Mouse (Mus musculus): ENCODE results near the gene Ltb. TPM values are rescaled to one million over a fixed set of nuclear protein-coding genes. Genes with fewer than 3 reads are reported as not detected.
A peak's percentile ranks its signal among the peaks of the same experiment; 100 is the strongest.
"Not testable (repeated sequence)": the region's sequence is repeated elsewhere in the genome, so short reads cannot be mapped to it uniquely, and the experiment has no call there.

Gene Ltb
- total RNA-seq, 2 experiments from 2014 or later = 0.89 to 6.6 TPM

DNA sequence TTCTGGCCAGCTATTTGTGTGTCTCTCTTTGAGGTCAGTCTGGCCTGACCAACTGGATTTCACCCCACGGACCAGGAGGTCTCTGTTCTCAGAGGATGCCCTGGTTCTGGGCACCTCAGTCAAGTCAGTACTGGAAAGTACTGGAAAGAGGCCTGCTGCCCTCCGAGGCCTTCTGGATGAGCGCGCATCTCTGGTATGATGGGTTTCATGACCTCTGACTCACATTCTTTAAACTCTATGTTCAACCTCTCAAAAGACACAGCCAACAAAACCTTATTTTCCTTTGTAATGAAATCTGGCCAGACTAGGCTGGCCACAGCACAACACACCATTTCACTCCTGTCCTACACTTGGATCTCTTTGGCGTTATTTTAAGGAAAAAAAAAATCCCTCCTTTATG, 31.2 kb downstream of the Ltb start:
- no peak for DNase-seq

GRCm38 (mm10) chr17:35226561-35227046, 32.4 kb downstream of the Ltb start:
- no peak for DNase-seq

GRCm38 (mm10) chr17:35231022-35231421, 36.8 kb downstream of the Ltb start:
- peak in 1 of 2 experiments; percentile 44 for DNase-seq

DNA sequence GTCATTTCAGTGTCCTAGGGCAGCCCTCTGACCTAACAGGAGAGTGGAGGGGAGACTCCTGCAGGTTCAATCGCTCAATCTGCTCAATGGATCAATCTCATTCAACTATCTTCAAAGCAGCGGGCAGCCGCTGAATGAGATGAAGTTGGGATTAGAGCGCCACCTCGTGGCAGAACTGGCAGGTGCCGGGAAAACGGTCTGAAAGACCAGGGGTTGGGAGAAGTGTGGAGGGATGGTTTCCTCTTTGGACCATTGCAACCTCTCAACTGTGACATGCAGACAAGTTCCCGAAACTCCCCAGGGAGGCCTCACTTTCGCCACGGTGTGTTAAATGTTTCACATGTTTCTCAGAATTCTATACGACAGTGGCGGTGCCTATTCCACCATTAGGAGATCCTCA, 37.8 kb downstream of the Ltb start:
- peak; percentile 87 to 89 for DNase-seq

- DNase-seq = no peak
Observed at GRCm38 (mm10) chr17:35232659-35233058, 38.4 kb downstream of the Ltb start.

- peak; percentile 43 for DNase-seq
Observed at GRCm38 (mm10) chr17:35233114-35233980, 39.1 kb downstream of the Ltb start, which contains the start of gene Atp6v1g2. Gene Atp6v1g2, plus strand, starts transcription at chr17:35233660.

DNA sequence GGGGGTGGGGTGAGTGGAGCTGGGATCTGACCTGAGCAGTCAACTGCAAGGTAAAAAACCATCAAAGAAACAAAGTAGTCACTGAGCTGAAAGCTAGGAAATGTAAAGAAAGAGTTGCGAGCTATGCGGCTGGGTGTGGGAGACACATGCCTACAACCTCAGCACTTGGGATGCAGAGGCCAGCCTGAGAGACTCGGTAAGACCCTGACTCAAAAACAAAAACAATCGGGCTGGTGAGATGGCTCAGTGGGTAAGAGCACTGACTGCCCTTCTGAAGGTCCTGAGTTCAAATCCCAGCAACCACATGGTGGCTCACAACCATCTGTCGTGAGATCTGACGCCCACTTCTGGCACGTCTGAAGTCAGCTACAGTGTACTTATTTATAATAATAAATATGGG, 39.9 kb downstream of the Ltb start:
- DNase-seq = not testable (repeated sequence)

DNA sequence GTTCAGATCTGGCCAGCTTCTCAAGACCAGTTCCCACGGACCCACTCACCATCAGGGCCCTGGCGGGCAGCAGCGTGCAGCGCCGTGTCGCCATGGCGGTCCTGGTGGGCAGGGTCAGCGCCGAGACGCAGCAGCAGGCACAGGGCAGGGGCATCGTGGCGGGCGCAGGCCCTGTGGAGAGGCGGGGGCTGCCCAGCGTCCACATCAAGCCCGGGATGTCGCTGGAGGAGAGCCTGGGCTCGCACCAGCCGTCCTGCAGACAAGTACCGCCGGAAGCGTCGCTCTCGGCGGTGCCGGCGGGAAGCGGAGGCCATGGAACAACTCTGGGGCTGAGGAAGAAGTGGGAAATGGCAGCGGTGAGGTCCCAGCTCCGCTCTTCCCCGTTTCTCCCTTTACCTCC, 40.7 kb downstream of the Ltb start:
- peak; percentile 59 to 69 for DNase-seq

DNA sequence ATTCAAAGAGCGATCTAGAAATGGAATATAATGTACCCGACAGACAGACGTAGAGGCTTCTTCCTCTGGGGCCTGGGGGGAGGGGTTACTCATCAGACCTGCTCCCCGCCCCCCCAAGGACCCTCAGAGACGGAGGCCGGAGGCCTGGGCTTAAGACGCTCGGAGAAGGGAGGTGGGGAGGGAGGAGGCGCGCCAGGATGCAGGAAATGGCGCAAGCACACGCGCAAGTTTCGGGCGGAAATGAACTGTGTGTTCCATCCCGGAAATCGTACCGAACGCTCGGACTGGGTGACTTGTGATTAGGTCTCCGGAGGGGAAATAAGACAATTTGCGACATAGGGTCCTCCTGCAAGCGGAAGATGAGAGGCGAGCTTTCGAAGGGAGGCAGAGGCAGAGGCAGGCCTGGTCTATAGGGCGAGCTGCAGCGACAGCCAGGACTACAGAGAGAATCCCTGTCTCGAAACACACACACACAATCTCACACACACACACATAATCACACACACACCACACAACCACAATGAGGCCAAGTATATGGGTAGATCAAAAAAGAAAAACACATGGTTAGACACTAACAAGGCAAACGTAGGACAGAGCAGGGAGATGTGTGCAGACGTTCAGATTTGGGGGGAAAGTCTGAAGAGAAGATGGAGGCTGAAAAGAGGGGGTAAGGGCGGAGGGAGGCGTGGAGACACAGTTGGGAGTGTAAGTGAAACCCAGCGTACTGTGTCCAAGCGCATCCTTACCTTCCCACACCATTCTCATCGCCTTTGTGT, 41.6 kb downstream of the Ltb start, which contains the start of gene Nfkbil1:
TSS of gene Nfkbil1 (minus strand) at position 179 of the 776 bp plus-strand sequence.
- peak; percentile 91 to 92 for DNase-seq

GRCm38 (mm10) chr17:35236390-35236746, 42.1 kb downstream of the Ltb start:
- DNase-seq = peak; percentile 97 to 98

DNA sequence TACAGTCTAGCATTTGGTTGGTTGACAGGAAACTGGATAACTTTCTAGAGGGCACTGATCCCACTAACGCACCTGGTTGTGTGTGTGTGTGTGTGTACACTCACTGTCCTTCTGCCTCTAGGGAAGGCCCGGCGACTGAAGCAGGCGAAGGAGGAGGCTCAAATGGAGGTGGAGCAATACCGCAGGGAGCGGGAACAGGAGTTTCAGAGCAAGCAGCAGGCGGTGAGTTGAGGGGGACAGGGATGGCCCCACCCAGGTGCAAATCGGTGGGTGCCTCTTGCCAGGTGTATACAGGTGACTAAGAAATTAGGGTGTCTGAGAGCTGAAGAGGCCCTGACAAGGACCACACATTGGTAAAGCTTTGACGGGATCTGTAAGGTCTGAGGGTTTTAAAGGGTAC, 42.8 kb downstream of the Ltb start:
- DNase-seq = no peak

GRCm38 (mm10) chr17:35237504-35237903, 43.3 kb downstream of the Ltb start:
- DNase-seq = no peak

DNA sequence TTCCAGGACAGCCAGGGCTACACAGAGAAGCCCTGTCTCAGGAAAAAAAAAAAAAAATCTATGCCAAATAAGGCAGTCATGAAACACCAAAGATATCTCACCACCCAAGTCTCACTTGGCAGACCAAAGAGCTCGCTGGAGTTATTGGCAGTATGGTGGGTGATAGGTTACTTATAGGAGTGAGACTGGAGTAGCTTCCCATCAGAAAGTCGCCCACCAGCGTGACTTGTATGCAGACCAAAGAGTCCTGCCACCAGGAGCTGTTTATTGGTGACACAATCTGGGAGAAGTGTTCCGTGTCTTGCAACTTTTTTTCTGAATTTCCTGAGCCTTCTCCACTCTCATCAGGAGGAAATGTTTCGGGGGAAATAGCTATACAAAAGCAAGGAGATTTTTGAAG, 45.5 kb downstream of the Ltb start:
- DNase-seq = no peak

DNA sequence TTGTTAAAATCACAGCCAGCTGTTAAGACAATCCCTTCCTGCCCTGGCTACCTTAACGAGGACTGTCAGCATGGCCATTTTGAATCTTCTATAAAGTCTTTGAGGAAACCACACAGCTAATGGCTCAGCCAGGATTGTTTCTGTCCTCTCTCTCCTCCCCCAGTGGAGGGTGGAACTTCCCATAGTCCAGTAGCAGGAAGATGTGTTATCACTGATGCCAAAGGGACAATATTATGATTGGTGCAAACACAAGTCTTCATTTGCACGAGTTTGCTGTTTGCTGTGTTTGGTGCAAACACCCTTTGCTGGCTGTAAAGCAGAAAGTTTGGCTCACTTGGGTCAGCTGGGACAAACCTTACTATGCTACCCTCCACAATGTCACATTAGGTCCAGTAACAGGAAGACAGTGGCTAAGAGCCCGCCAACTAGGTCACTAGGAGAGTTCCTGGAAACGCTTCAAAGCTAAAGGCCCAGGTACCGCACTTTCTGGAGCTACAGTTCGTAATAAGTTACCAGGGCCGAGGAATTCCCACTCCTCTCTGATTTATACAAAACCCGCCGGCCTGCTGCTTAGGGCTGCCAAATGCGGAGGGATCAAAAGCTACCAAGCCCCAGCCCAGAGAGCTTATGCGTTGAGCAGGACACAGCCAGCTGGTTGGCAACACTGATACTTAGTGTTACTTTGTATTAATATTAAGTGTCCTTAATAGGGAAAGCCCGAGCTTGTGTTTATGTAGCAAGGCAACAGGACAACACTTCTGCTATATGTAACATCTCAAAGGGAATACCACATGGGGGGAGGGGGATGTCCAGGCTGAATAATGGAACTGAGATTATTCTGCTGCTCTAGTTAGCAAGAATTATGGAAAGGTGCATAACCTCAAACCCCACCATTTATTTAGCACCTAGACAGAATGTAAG, 46.4 kb downstream of the Ltb start:
- no peak for DNase-seq

DNA sequence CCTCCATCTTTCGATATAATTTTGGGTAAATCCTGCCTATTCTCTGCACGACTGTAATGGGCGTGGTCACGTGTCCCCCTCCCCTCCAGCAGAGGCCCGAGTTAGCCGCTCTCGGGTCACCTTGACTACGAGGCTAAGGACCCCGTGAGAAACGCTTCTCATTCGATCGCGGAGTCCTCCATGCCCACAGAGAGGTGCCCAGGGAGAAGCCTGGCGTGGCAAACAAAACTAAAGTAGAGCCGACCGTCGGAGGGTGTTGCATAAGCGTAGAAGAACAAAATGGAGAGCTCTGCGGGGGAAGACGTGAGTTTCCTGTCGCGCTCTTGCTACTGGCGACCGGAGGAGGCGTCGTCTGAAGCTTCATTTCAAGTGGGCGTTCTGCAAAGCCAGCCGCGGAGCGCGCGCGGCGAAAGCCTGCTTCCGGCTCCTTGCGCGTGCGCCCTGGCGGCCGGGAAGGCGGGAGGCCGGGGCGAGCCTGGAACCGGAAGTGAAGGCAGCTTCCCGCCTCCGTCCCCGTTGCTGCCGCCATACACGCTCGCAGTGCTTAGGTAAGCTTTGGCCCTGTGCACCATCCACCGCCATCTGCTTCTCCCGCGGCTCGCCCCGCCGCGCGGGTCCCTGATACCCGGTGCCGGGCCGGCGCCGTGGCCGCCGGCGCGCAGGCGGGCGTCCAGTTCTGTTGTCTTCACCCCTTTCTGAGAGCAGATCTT, 47.2 kb downstream of the Ltb start, which contains the start of gene Ddx39b:
TSS of gene Ddx39b (plus strand) at position 442 of the 710 bp plus-strand sequence.
- DNase-seq = peak; percentile 97 to 98

GRCm38 (mm10) chr17:35242015-35242941, 48.0 kb downstream of the Ltb start:
- DNase-seq = peak; percentile 76 to 80

GRCm38 (mm10) chr17:35243086-35243485, 48.8 kb downstream of the Ltb start:
- peak; percentile 48 to 53 for DNase-seq

DNA sequence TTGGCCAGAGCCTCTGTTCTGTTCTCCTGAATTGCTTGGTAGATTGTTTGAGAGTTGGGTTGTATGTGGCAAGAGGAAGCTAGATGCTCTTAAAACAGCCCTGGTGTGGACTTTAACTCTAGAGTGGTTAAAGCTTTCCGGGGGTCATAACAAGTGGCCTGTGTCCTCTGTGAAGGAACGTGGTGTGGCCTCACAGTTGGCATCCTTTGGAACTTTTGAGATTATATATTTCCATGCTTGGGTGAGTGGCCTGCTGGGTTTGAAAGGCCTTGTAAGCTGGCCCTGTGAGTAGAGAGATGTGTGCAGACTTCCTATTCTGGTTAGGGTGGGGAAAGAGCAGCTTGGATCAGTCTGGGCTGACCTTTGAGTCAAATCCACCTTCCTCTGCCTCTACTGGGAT, 50.8 kb downstream of the Ltb start:
- DNase-seq = no peak

All from adrenal gland, postnatal 36 days (tissue).